Mouse (Mus musculus) limb, embryonic 13.5 days (tissue): ENCODE results near the gene Btbd8. TPM values are rescaled to one million over a fixed set of nuclear protein-coding genes. Genes with fewer than 3 reads are reported as not detected.

Experiments used
- ATAC-seq: fragments of 200-750 bp; cut with Nextera tagmentation; 2 replicates; pipeline ENCODE4 v1.8.0; 2017; ENCODE audit warnings: low read depth, moderate number of reproducible peaks, moderate TSS enrichment; ENCODE audit not compliant: low FRiP score
- H3K27ac ChIP-seq: fragments of 300-500 bp; sonication (generic); 2 replicates; pipeline ENCODE4 v1.5.1; 2015; ENCODE audit warnings: inconsistent platforms, mild to moderate bottlenecking, moderate library complexity
- H3K27me3 ChIP-seq: fragments of 300-500 bp; sonication (generic); 2 replicates; pipeline ENCODE4 v1.6.1; 2015; ENCODE audit warnings: mild to moderate bottlenecking, inconsistent platforms
- H3K36me3 ChIP-seq: fragments of 300-500 bp; sonication (generic); 2 replicates; pipeline ENCODE4 v1.6.1; 2015; ENCODE audit warnings: inconsistent platforms, mild to moderate bottlenecking, moderate library complexity
- H3K4me1 ChIP-seq: fragments of 300-500 bp; sonication (generic); 2 replicates; pipeline ENCODE4 v1.6.1; 2015; ENCODE audit warnings: inconsistent platforms
- H3K4me2 ChIP-seq: fragments of 300-500 bp; sonication (generic); replicated peaks from 2 replicates; pipeline ENCODE4 v1.6.1; 2015; ENCODE audit warnings: inconsistent platforms, mild to moderate bottlenecking, moderate library complexity
- H3K4me3 ChIP-seq: fragments of 300-500 bp; sonication (generic); 2 replicates; pipeline ENCODE4 v1.5.1; 2015; ENCODE audit warnings: moderate library complexity, mild to moderate bottlenecking, inconsistent platforms
- H3K9ac ChIP-seq: fragments of 300-500 bp; sonication (generic); 2 replicates; pipeline ENCODE4 v1.6.1; 2015; ENCODE audit warnings: mild to moderate bottlenecking, inconsistent platforms
- H3K9me3 ChIP-seq: fragments of 300-500 bp; sonication (generic); 2 replicates; pipeline ENCODE4 v1.6.1; 2016; ENCODE audit warnings: inconsistent platforms
- WGBS: fragments of 180-500 bp; shearing (Covaris S2); methylation state at CpG from one replicate; pipeline ENCODE4 v1.1.7; 2015; 5-methylcytosine and 5-hydroxymethylcytosine counted together
- polyA plus RNA-seq: library from polyadenylated mRNA; unstranded; fragments of >200 nt; fragmentation: Nextera tagmentation; extraction: Ambion mirVana; gene quantifications from 2 replicates; pipeline ENCODE4 v1.2.1, GENCODE M21; 2015

Gene Btbd8
- polyA plus RNA-seq, 1 experiment from 2014 or later = 5.7 TPM

DNA sequence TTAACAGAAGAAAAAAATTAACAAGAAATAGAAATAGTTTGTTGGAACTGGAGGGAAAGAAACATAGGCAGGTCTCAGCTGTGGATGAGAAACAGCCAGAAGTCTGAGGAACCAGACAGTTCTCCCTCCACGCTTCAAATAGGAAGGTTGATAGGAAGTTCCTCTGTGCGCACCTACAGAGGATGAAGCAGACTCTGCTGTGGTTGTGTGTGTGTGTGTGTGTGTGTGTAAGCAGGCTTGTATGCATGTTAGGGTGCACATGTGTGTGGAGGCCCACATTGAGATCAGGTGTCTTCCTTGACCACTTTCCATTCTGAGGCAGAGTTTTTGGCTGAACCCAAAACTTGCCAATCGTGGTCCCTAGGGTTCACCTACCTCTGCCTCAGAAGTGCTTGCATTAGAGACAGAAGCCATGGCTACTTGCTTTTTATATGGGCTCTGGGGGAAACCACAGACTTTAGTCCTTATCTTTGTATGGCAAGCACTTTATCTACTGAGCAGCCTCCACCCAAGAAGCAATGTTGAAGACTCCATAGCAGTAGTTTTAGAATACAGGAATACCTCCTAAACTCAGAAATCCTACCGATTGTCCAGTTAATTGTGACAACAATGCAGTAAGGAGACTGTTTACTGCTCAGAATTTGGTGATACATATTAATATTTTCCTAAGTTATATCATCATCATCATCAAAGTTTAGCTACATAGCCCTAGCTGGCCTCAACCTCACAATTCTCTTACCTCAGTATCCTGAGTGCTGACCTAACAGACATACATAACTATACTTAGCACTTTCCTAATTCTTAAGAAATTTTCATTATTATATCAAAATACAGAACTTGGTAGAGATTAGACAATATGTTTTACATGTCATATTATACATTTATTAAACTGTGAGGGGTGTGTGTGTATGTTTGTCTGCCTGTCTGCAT, 24.6 kb downstream of the Btbd8 start:
- ATAC-seq = no peak
- no peak overlapping the region for H3K9ac ChIP-seq
- H3K9me3 ChIP-seq = no peaks in the 10 kb centered on the region
- 0 out of 2 replicates have a peak, but pooled peaks cover 6% of the 10 kb centered on the region for H3K36me3 ChIP-seq
- no peak overlapping the region for H3K4me3 ChIP-seq
- no peak overlapping the region for H3K27ac ChIP-seq
- H3K4me2 ChIP-seq = no peak overlapping the region
- no peaks in the 10 kb centered on the region for H3K4me1 ChIP-seq
- 93% methylated on average over 4 of the region's 4 CpGs for WGBS
- no peaks in the 10 kb centered on the region for H3K27me3 ChIP-seq

DNA sequence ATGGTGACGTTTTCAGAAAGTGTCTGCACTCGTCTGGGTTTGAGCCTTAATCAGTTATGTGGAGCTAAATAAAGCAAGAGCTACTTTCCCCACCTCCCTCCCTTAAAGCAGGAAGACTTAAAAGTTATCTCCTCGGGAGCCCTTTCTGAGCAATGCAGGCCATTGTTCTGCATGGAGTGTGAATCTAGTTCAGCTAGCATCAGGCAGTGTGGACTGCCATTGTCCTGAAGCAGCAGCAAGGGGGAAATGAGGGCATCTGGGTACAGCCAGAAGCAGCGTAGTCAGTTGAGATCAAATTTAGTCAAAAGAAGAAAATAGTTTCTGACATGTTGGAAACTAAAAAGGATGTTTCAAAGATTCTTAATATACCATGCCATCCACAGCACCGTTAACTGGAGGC, 28.7 kb downstream of the Btbd8 start:
- WGBS = 60% methylated on average over 5 of the region's 5 CpGs
- H3K4me2 ChIP-seq = no peak overlapping the region
- no peak overlapping the region for H3K4me3 ChIP-seq
- ATAC-seq = no peak
- H3K4me1 ChIP-seq = no peaks in the 10 kb centered on the region
- peaks cover 9% of the 10 kb centered on the region; the same call in 1 of the 2 replicates for H3K36me3 ChIP-seq
- no peaks in the 10 kb centered on the region for H3K9me3 ChIP-seq
- H3K27me3 ChIP-seq = no peaks in the 10 kb centered on the region
- no peak overlapping the region for H3K9ac ChIP-seq
- no peak overlapping the region for H3K27ac ChIP-seq

GRCm38 (mm10) chr5:107467098-107467497, 29.3 kb downstream of the Btbd8 start:
- Histone ChIP-seq H3K9ac (no peak overlapping the region), H3K27ac (no peak overlapping the region), H3K36me3 (peaks cover 9% of the 10 kb centered on the region; the same call in 1 of the 2 replicates), H3K9me3 (no peaks in the 10 kb centered on the region), H3K4me2 (no peak overlapping the region), H3K27me3 (no peaks in the 10 kb centered on the region), H3K4me3 (no peak overlapping the region), H3K4me1 (no peaks in the 10 kb centered on the region)
- no peak for ATAC-seq
- WGBS = 80% methylated on average over 4 of the region's 4 CpGs

- 81% methylated on average over 10 of the region's 10 CpGs for WGBS
- H3K27ac ChIP-seq = no peak overlapping the region
- H3K9me3 ChIP-seq = 0 out of 2 replicates have a peak, but pooled peaks cover 4% of the 10 kb centered on the region
- no peaks in the 10 kb centered on the region for H3K27me3 ChIP-seq
- ATAC-seq = no peak
- no peak overlapping the region for H3K4me2 ChIP-seq
- H3K4me1 ChIP-seq = no peaks in the 10 kb centered on the region
- no peak overlapping the region for H3K9ac ChIP-seq
- peaks cover 20% of the 10 kb centered on the region for H3K36me3 ChIP-seq
- H3K4me3 ChIP-seq = no peak overlapping the region
Observed at GRCm38 (mm10) chr5:107470600-107471329, 33.0 kb downstream of the Btbd8 start.

GRCm38 (mm10) chr5:107480194-107480593, 42.4 kb downstream of the Btbd8 start:
- H3K4me2 ChIP-seq = no peak overlapping the region

GRCm38 (mm10) chr5:107488996-107489395, 51.2 kb downstream of the Btbd8 start:
- Histone ChIP-seq H3K4me2 (no peak overlapping the region), H3K4me1 (no peaks in the 10 kb centered on the region), H3K36me3 (peaks cover 19% of the 10 kb centered on the region), H3K27ac (no peak overlapping the region), H3K9me3 (no peaks in the 10 kb centered on the region), H3K9ac (no peak overlapping the region), H3K27me3 (no peaks in the 10 kb centered on the region), H3K4me3 (no peak overlapping the region)
- WGBS = 72% methylated on average over 4 of the region's 4 CpGs
- ATAC-seq = no peak

More at GRCm38 (mm10) chr5:107480194-107480593, 42.4 kb downstream of the Btbd8 start:
- Histone ChIP-seq H3K27ac (no peak overlapping the region; the same call in 1 of the 2 replicates), H3K27me3 (no peaks in the 10 kb centered on the region), H3K9me3 (0 out of 2 replicates have a peak, but pooled peaks cover 3% of the 10 kb centered on the region), H3K4me1 (no peaks in the 10 kb centered on the region), H3K36me3 (peaks cover 5% of the 10 kb centered on the region), H3K4me3 (no peak overlapping the region), H3K9ac (no peak overlapping the region)
- ATAC-seq = no peak
- WGBS = 87% methylated on average over 2 of the region's 2 CpGs

DNA sequence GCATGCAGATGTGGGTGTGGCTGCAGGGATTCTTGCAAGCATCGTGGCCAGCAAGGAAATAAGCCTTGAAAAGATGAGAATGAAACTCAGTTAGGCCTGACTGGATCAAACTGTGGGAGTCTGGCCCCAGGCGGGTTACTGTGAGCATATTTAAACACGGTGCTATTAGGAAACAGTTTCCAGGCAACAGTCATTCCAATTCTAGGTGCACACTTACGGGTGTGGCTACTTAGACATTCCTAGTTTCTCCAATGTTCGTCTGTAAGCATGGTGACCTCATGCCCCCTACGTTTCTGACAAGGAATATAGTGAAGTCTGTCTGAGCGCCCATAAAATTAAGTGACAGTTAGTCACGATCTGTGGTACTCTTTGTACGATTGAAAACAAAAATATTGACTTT, 53.2 kb downstream of the Btbd8 start:
- Histone ChIP-seq H3K4me2 (no peak overlapping the region), H3K4me3 (no peak overlapping the region), H3K27me3 (no peaks in the 10 kb centered on the region), H3K36me3 (peaks cover 23% of the 10 kb centered on the region), H3K27ac (no peak overlapping the region), H3K4me1 (no peaks in the 10 kb centered on the region), H3K9me3 (0 out of 2 replicates have a peak, but pooled peaks cover 4% of the 10 kb centered on the region), H3K9ac (no peak overlapping the region)
- 76% methylated on average over 9 of the region's 9 CpGs for WGBS
- no peak for ATAC-seq

DNA sequence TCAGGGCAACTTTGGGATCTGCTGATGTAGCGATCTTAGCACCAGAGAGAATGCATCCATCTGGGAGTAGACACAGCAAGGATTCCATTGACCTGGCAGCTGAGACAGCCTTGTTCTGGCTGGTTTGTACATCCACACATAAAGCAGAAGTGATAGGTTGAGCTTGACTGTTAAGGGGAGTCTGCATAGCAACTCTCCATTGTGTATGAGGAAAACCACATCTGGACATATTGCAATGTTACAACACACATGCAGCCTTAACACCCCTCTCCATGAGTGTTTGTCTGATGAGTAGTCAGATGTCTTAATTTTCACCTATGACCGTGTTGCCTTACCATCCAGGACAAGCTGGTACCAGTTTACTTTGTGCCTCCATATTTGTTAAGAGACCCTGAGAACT, 54.7 kb downstream of the Btbd8 start:
- H3K9me3 ChIP-seq = 0 out of 2 replicates have a peak, but pooled peaks cover 4% of the 10 kb centered on the region
- no peaks in the 10 kb centered on the region for H3K27me3 ChIP-seq
- 89% methylated on average over 2 of the region's 2 CpGs for WGBS
- H3K4me2 ChIP-seq = no peak overlapping the region
- H3K4me1 ChIP-seq = 0 out of 2 replicates have a peak, but pooled peaks cover 1% of the 10 kb centered on the region
- H3K27ac ChIP-seq = no peak overlapping the region
- H3K9ac ChIP-seq = no peak overlapping the region
- no peak overlapping the region for H3K4me3 ChIP-seq
- ATAC-seq = no peak
- H3K36me3 ChIP-seq = peaks cover 23% of the 10 kb centered on the region

DNA sequence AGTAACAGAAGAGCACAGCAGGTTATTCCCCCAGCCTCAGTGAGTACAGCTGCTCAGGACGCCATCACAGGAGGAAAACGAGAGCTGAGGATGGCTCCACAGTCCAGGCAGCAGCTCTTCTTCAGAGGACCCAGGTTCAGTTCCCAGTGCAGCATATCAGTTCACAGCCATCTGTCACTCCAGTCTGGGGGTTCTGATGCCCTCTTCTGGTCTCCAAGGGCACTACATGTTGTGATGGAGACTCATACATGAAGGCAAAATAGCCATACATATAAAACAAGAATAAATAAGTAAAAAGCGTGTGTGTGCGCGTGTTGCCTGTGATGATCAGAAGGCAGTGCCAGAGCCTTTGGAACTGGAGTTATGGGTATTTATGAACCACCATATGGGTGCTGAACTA, 57.0 kb downstream of the Btbd8 start:
- 92% methylated on average over 5 of the region's 5 CpGs for WGBS
- Histone ChIP-seq H3K4me3 (no peak overlapping the region), H3K27ac (no peak overlapping the region), H3K27me3 (no peaks in the 10 kb centered on the region), H3K4me1 (peaks cover 15% of the 10 kb centered on the region), H3K36me3 (peaks cover 23% of the 10 kb centered on the region), H3K4me2 (no peak overlapping the region), H3K9me3 (0 out of 2 replicates have a peak, but pooled peaks cover 4% of the 10 kb centered on the region), H3K9ac (no peak overlapping the region)
- ATAC-seq = no peak

- Histone ChIP-seq H3K9me3 (0 out of 2 replicates have a peak, but pooled peaks cover 4% of the 10 kb centered on the region), H3K9ac (no peak overlapping the region), H3K4me2 (no peak overlapping the region), H3K27ac (no peak overlapping the region), H3K4me1 (peaks cover 15% of the 10 kb centered on the region), H3K27me3 (no peaks in the 10 kb centered on the region), H3K4me3 (no peak overlapping the region), H3K36me3 (peaks cover 23% of the 10 kb centered on the region)
- 86% methylated on average over 2 of the region's 2 CpGs for WGBS
- ATAC-seq = no peak
Observed at GRCm38 (mm10) chr5:107496047-107496446, 58.2 kb downstream of the Btbd8 start.

- H3K27me3 ChIP-seq = no peaks in the 10 kb centered on the region
- H3K9me3 ChIP-seq = 0 out of 2 replicates have a peak, but pooled peaks cover 4% of the 10 kb centered on the region
- no peak overlapping the region for H3K9ac ChIP-seq
- 60% methylated on average over 10 of the region's 10 CpGs for WGBS
- peaks cover 15% of the 10 kb centered on the region for H3K4me1 ChIP-seq
- no peak for ATAC-seq
- H3K4me2 ChIP-seq = no peak overlapping the region
- no peak overlapping the region for H3K4me3 ChIP-seq
- peaks cover 9% of the 10 kb centered on the region for H3K36me3 ChIP-seq
- no peak overlapping the region for H3K27ac ChIP-seq
Observed at GRCm38 (mm10) chr5:107497519-107498501, 60.0 kb downstream of the Btbd8 start.
